Mouse (Mus musculus): ENCODE results near the gene Dlg2. TPM values are rescaled to one million over a fixed set of nuclear protein-coding genes. Genes with fewer than 3 reads are reported as not detected.

Gene Dlg2
- polyA plus RNA-seq, 1 experiment = 4.1 TPM

DNA sequence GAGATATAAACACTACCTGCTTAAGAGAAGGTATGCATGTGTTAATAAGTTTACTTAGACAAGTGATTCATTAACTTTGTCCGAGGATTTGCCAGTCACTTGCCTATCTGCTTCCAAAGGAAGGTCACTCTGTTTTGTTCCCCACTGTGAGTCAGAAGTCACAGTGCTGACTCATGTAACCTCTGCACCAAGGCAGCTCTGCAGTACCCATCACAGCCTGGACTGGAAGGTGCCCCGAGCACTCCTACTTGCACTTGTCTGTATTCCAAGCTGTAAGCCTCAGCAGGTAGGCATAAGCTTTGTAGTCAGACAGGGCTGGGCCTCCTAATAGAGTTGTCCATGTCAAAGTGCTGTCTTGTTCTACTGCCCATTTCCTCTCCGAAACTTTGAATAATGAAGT, 1782.2 kb downstream of the Dlg2 start:
- no peak overlapping the region for H3K4me3 ChIP-seq (replicated peaks)
- no peaks in the 10 kb centered on the region for H3K36me3 ChIP-seq (replicated peaks; ENCODE audit: low read length)
- TF ChIP-seq FLI1 (IDR thresholded peaks at IDR 0.05; ENCODE audit: low read length) (no peak), GATA1 (IDR thresholded peaks at IDR 0.05; ENCODE audit: borderline replicate concordance, low read length) (no peak)
- no peaks in the 10 kb centered on the region for H3K9me3 ChIP-seq
- H3K27me3 ChIP-seq (replicated peaks) = no peaks in the 10 kb centered on the region
- peaks cover 6% of the 10 kb centered on the region for H3K4me1 ChIP-seq

DNA sequence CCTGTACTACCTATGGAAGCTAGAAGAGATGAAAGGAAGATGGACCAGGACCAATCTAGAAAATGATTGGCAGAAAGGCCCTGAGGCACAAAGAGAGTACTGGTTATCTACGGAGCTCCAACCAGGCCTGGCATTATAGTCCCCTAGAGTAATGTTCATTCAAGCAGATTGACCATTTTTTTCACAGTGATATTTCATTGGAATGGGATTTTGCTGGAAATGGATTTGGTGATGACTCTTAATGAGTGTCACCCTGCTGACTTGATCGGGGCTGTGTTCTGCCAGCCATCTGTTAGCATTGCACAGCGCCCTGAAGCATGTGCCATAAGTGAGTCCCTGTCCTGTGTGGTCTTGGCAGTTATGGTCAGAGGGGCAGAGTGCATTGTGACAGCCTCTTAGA, 1787.9 kb downstream of the Dlg2 start:
- no peaks in the 10 kb centered on the region for H3K9me3 ChIP-seq
- H3K4me3 ChIP-seq (replicated peaks) = no peak overlapping the region
- TF ChIP-seq FLI1 (IDR thresholded peaks at IDR 0.05; ENCODE audit: low read length) (no peak), GATA1 (IDR thresholded peaks at IDR 0.05; ENCODE audit: borderline replicate concordance, low read length) (no peak)
- H3K4me1 ChIP-seq = no peaks in the 10 kb centered on the region
- no peaks in the 10 kb centered on the region for H3K36me3 ChIP-seq (replicated peaks; ENCODE audit: low read length)
- no peaks in the 10 kb centered on the region for H3K27me3 ChIP-seq (replicated peaks)

DNA sequence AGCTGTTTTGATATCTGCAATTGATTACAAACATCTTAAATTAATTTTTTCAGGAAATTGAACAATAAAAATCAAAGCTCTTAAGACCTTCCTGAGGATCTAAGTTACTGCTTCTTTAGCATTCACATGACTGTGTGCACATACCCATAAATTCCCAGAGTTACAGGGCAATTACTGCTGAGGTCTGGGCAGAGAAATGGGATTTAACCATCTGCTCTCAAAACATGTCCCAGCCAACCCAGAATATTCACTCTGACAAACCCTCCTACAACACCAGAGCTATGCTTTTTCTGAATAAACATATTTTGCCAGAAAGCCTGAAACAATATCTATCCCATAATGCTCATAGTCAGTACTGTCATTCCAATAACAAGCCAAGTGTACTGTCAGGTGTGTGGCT, 1788.5 kb downstream of the Dlg2 start:
- H3K27me3 ChIP-seq (replicated peaks) = no peaks in the 10 kb centered on the region

DNA sequence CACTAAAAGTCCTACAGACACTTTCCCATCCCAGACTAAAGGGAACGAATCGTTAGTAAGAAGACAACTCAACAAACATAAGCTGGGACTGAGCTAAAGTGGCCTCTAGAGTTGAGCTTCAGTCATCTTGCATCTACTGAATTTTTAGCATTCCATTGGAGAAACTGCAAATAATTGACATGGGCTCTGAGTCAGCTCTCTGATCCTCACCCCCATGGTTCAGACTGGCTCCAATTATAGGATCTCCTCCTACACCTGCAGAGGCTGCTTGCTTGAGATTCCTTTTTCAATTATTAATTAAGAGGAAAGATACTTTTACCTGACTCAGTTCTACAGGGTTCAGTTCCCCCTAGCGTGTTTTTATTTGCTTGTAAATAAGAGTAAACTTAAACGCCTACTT, 1798.9 kb downstream of the Dlg2 start:
- no peaks in the 10 kb centered on the region for H3K27me3 ChIP-seq (replicated peaks)
- H3K36me3 ChIP-seq (replicated peaks; ENCODE audit: low read length) = no peaks in the 10 kb centered on the region
- 0 out of 2 replicates have a peak, but pooled peaks cover 3% of the 10 kb centered on the region for H3K9me3 ChIP-seq
- H3K4me1 ChIP-seq = no peaks in the 10 kb centered on the region
- H3K4me3 ChIP-seq (replicated peaks) = no peak overlapping the region
- TF ChIP-seq GATA1 (IDR thresholded peaks at IDR 0.05; ENCODE audit: borderline replicate concordance, low read length) (no peak), FLI1 (IDR thresholded peaks at IDR 0.05; ENCODE audit: low read length) (no peak)

More for the DNA sequence above, 1788.5 kb downstream of the Dlg2 start:
- no peaks in the 10 kb centered on the region for H3K4me1 ChIP-seq
- H3K36me3 ChIP-seq (replicated peaks; ENCODE audit: low read length) = no peaks in the 10 kb centered on the region
- no peak overlapping the region for H3K4me3 ChIP-seq (replicated peaks)
- TF ChIP-seq GATA1 (IDR thresholded peaks at IDR 0.05; ENCODE audit: borderline replicate concordance, low read length) (no peak), FLI1 (IDR thresholded peaks at IDR 0.05; ENCODE audit: low read length) (no peak)
- no peaks in the 10 kb centered on the region for H3K9me3 ChIP-seq

DNA sequence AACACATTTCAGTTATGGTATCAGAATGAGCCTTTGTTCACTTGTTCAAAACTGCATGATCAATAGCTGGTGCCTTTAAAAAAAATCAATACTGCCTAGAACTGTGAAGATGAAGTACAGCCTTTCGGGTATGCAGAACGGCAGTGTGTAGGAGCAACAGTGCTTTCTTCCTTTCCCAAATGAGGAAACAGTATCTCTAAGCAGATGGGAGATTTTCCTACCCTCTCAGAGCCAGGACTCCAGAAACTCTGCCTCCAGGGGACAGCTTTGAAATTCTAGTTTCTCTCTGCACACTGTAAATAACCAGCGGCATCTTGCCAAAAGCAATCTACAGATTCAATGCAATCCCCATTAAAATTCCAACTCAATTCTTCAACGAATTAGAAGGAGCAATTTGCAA, 1801.2 kb downstream of the Dlg2 start:
- H3K9me3 ChIP-seq = no peaks in the 10 kb centered on the region
- TF ChIP-seq FLI1 (IDR thresholded peaks at IDR 0.05; ENCODE audit: low read length) = no peak
- no peak for TF ChIP-seq GATA1 (IDR thresholded peaks at IDR 0.05; ENCODE audit: borderline replicate concordance, low read length)
- H3K4me1 ChIP-seq = no peaks in the 10 kb centered on the region
- no peak overlapping the region for H3K4me3 ChIP-seq (replicated peaks)
- H3K36me3 ChIP-seq (replicated peaks; ENCODE audit: low read length) = no peaks in the 10 kb centered on the region
- no peaks in the 10 kb centered on the region for H3K27me3 ChIP-seq (replicated peaks)

DNA sequence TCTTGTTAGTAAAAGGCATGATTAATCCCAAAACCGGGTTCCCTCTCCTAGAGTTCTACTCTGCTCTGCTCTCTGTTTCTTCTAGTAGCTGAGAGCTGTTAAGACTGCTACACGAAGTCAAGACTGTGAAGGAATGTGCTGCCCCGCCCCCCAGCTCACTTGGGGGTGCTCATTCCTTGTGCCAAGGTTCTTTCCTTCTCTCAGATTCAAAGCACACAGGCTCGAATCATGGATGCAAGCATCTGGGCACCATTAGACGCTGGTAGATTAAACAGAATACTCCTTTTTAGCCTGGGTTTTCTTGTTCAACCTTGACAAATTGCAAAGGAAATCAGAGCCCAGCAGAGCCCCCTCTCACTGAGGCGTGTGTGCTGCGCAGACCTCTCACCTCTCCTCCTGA, 1804.5 kb downstream of the Dlg2 start:
- no peaks in the 10 kb centered on the region for H3K36me3 ChIP-seq (replicated peaks; ENCODE audit: low read length)
- no peak overlapping the region for H3K4me3 ChIP-seq (replicated peaks)
- TF ChIP-seq GATA1 (IDR thresholded peaks at IDR 0.05; ENCODE audit: borderline replicate concordance, low read length) (no peak), FLI1 (IDR thresholded peaks at IDR 0.05; ENCODE audit: low read length) (no peak)
- no peaks in the 10 kb centered on the region for H3K4me1 ChIP-seq
- H3K9me3 ChIP-seq = no peaks in the 10 kb centered on the region
- no peaks in the 10 kb centered on the region for H3K27me3 ChIP-seq (replicated peaks)

DNA sequence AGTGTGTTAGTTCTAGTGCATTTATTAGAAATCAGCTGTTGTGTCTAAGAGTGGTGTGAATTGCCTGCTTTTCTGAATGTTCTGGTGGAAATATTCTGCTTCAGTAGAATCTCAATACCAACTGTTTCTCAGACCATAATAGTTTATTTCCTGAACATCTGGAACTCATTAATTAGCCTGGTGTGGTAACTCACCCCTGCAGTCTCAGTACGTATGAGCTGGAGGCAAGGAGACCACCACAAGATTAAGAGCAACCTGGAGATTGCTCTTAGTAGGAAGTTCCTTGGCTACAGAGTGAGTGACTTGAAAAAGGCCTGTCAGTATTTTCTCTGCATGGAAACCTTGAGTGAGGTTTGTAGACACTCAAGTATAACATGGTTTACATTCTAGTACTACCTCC, 1810.6 kb downstream of the Dlg2 start:
- H3K9me3 ChIP-seq = no peaks in the 10 kb centered on the region
- H3K36me3 ChIP-seq (replicated peaks; ENCODE audit: low read length) = no peaks in the 10 kb centered on the region
- H3K27me3 ChIP-seq (replicated peaks) = no peaks in the 10 kb centered on the region
- no peak overlapping the region for H3K4me3 ChIP-seq (replicated peaks)
- TF ChIP-seq FLI1 (IDR thresholded peaks at IDR 0.05; ENCODE audit: low read length) (no peak), GATA1 (IDR thresholded peaks at IDR 0.05; ENCODE audit: borderline replicate concordance, low read length) (no peak)
- no peaks in the 10 kb centered on the region for H3K4me1 ChIP-seq

DNA sequence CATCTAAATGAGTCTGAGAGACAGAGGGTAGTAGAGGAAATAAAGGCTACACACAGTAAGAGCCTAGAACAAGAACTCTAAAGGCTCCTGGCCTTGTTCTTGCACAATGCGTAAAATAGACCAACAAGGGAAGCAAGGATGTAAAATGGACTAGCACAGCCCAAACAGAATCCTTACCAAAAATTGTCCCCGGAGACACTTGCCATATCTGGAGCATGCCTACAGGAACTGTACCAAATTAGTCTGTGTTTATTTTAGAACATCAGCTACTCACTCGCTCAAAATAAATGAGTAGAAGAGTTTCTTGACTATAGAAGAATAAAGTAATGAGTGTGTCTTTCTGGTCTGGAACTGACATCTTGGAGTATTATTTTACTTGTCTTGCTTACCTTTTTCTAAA, 1812.3 kb downstream of the Dlg2 start:
- no peaks in the 10 kb centered on the region for H3K36me3 ChIP-seq (replicated peaks; ENCODE audit: low read length)
- no peaks in the 10 kb centered on the region for H3K9me3 ChIP-seq
- TF ChIP-seq GATA1 (IDR thresholded peaks at IDR 0.05; ENCODE audit: borderline replicate concordance, low read length) (no peak), FLI1 (IDR thresholded peaks at IDR 0.05; ENCODE audit: low read length) (no peak)
- no peak overlapping the region for H3K4me3 ChIP-seq (replicated peaks)
- H3K27me3 ChIP-seq (replicated peaks) = no peaks in the 10 kb centered on the region
- no peaks in the 10 kb centered on the region for H3K4me1 ChIP-seq

DNA sequence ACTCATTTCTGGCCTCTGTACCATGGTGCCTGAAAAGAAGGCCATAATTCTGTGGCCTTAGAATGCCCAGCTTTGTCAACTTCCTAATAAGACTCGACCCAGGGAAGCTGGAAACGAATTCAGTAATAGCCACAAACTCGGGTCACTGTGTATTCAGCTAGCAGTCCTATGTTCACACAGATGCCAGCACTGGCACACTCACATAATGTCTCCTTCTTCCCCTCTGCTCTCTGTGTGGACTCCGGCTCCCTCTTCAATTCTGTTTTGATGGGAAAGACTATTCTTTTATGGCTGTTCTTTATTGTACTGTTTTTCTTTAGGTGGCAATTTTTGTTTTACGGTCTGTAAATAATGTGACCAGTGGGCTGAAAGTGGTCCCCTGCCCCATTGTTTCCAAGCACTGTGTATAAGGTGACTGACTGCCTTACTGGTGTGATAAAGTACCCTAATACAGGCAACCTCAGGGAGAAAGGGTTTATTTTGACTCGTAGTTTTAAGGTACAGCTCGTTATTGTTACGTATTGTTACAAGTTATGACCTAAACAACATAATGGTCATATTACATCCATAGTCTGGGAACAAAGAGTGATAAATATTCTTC, 1816.5 kb downstream of the Dlg2 start:
- H3K4me3 ChIP-seq (replicated peaks) = no peak overlapping the region
- no peaks in the 10 kb centered on the region for H3K27me3 ChIP-seq (replicated peaks)
- no peaks in the 10 kb centered on the region for H3K9me3 ChIP-seq
- no peaks in the 10 kb centered on the region for H3K4me1 ChIP-seq
- no peaks in the 10 kb centered on the region for H3K36me3 ChIP-seq (replicated peaks; ENCODE audit: low read length)
- TF ChIP-seq FLI1 (IDR thresholded peaks at IDR 0.05; ENCODE audit: low read length) = no peak
- no peak for TF ChIP-seq GATA1 (IDR thresholded peaks at IDR 0.05; ENCODE audit: borderline replicate concordance, low read length)

DNA sequence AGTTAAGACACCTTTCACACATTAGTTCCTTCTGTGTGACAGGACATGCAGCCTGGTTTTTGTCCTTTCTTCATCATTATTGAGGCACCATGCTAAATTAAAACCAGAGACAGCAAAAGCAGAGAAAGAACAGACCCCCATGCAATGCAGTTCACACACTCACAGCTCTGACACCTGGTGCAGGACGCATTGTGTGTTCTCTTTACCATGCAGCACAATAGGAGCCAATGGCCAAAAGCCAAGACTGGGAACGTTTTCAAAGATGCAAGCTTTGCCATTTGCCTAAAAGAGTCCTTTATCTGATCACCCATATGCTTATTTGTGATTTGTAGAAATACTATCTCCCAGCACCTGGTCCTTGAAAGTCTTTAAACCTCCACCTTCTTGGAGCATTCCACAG, 1824.6 kb downstream of the Dlg2 start:
- H3K27me3 ChIP-seq (replicated peaks) = no peaks in the 10 kb centered on the region
- no peaks in the 10 kb centered on the region for H3K4me1 ChIP-seq
- TF ChIP-seq GATA1 (IDR thresholded peaks at IDR 0.05; ENCODE audit: borderline replicate concordance, low read length) = no peak
- TF ChIP-seq FLI1 (IDR thresholded peaks at IDR 0.05; ENCODE audit: low read length) = no peak
- H3K36me3 ChIP-seq (replicated peaks; ENCODE audit: low read length) = no peaks in the 10 kb centered on the region
- H3K4me3 ChIP-seq (replicated peaks) = no peak overlapping the region
- H3K9me3 ChIP-seq = no peaks in the 10 kb centered on the region

DNA sequence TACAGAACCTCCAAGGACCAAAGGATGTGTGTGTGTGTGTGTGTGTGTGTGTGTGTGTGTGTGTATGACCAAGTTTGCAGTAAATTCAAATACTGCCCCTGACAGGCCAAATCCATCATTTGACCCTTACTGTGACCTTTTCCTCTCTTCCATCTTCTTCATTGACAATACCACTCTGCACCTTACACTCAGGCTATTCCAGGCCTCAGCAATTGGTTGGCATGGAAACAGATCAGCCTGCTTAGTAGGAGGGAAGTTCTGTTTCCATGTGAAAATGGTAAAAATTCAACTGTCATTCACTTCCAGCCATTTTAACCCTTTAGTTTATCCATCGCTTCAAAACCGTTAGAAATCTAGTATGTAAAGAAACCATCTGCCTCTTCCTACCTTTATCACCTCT, 1831.2 kb downstream of the Dlg2 start:
- Histone ChIP-seq H3K27me3 (replicated peaks) (no peaks in the 10 kb centered on the region), H3K36me3 (replicated peaks; ENCODE audit: low read length) (no peaks in the 10 kb centered on the region), H3K4me1 (no peaks in the 10 kb centered on the region), H3K9me3 (no peaks in the 10 kb centered on the region), H3K4me3 (replicated peaks) (no peak overlapping the region)
- TF ChIP-seq FLI1 (IDR thresholded peaks at IDR 0.05; ENCODE audit: low read length) = no peak
- TF ChIP-seq GATA1 (IDR thresholded peaks at IDR 0.05; ENCODE audit: borderline replicate concordance, low read length) = no peak
